In the genomic region with DNA sequence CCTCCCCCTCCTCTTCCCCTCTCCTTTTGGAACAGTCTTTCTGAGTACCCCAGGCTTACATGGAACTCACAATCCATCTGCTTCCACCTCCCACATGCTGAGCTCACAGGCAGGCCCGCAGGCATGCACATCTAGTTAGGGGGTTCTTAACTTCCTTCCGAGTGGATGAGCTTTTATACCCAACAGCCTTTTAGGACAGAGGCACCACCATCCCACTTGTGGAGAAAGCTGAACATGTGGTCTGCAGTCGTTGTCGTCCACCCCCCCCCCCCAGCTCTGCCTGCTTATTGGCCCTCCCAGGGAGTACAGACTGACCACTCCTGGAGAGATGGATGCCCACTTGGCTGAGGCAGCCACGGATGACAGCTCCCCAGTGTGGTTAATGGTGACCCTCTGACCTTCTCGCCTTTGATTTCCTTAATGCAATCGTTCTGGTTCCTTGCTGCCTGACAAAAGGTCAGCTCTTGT, we compare ENCODE assay signal across 8 mouse cellular contexts.
DNase-seq lines count a peak whose midpoint lies in the region; ATAC-seq lines count a peak whose summit lies in the region.

No protein-coding gene starts in this region.

- H3K36me3 ChIP-seq in embryonic facial prominence, embryonic 15.5 days, result no peaks in the 10 kb centered on the region

- ATAC-seq in embryonic facial prominence, embryonic 15.5 days (ENCODE audit: insufficient number of reproducible peaks, low FRiP score, low TSS enrichment, low read depth), result peak; percentile 73

- H3K4me3 ChIP-seq in embryonic facial prominence, embryonic 15.5 days (replicated peaks), result no peak overlapping the region

- WGBS in embryonic facial prominence, embryonic 15.5 days, result 5% methylated on average over 7 of the region's 7 CpGs

- no peak overlapping the region for H3K9ac ChIP-seq in embryonic facial prominence, embryonic 15.5 days

- no peak overlapping the region for H3K4me2 ChIP-seq in embryonic facial prominence, embryonic 15.5 days (replicated peaks)

- no peaks in the 10 kb centered on the region for H3K9me3 ChIP-seq in embryonic facial prominence, embryonic 15.5 days (replicated peaks)

- H3K27ac ChIP-seq in embryonic facial prominence, embryonic 15.5 days (replicated peaks), result peak overlapping the region; percentile 74

- H3K27me3 ChIP-seq in embryonic facial prominence, embryonic 15.5 days, result no peaks in the 10 kb centered on the region

- DNase-seq in frontal cortex, adult 2 months (ENCODE audit: extremely low spot score in 1 of 2, low spot score in 1 of 2), result peak; percentile 14 to 45
- DNase-seq in frontal cortex, postnatal 25 days (ENCODE audit: low spot score in 2 of 2), result no peak
- DNase-seq in adrenal gland, postnatal 14 days, result peak; percentile 34
- DNase-seq in kidney, postnatal 10 days, result peak; percentile 68
- DNase-seq in mesoderm, embryonic 11.5 days (ENCODE audit: low read depth, low spot score), result peak; percentile 95
- DNase-seq in urinary bladder, adult 18-20 months (ENCODE audit: low spot score in 2 of 2), result no peak
- DNase-seq in urinary bladder, postnatal 4 days (ENCODE audit: low spot score in 2 of 2), result no peak

- 0 out of 2 replicates have a peak, but pooled peaks cover 5% of the 10 kb centered on the region for H3K4me1 ChIP-seq in embryonic facial prominence, embryonic 15.5 days

Comparison
In these comparisons a context has a peak if more than half of its experiments do, and no peak if none do; other contexts are left out.
1. DNase-seq: peak in frontal cortex, adult 2 months (2 of 2), adrenal gland, postnatal 14 days (single experiment), kidney, postnatal 10 days (single experiment) and mesoderm, embryonic 11.5 days (single experiment); none in frontal cortex, postnatal 25 days (0 of 2), urinary bladder, adult 18-20 months (0 of 2) and urinary bladder, postnatal 4 days (0 of 2).